Mouse (Mus musculus) thymus, postnatal 4 days (tissue): Measurements from ENCODE around the gene Rab23.

Source experiments
- DNase-seq: peaks from one replicate; pipeline ENCODE4 v3.0.0; 2021

The Rab23 gene

DNA sequence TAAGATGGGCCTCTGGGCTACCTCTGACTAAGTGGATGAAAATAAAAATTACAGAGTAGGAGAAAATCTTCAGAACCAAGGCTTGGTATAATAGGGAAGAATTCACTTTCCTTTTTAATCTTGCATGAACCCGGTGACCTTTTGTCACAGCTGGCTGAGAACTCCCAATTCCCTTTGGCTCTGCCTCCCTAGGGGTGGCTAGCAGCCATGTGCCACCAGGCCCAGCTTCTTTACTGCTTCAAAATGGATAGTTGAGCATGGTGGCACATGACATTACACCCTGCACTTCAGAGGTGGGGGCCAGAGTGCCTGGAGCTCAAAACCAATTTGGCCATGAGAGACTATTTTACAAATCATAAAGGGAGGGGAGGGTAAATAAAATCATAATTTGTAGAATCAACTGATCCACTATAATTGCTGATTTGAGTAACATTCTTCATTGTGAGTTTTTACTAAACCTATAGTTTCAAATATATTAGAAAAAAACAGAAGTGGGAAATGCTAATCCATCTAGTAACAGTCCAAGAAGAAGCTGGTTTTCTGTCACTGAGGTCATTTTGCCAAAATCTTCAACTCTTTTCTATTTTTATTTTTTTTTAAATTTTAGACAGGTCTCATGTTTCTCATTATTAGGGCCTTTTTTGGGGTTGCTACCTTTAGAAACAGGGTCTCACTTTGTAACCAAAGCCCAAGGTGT lies 48.6 kb downstream of the Rab23 start:
- no peak for DNase-seq

DNA sequence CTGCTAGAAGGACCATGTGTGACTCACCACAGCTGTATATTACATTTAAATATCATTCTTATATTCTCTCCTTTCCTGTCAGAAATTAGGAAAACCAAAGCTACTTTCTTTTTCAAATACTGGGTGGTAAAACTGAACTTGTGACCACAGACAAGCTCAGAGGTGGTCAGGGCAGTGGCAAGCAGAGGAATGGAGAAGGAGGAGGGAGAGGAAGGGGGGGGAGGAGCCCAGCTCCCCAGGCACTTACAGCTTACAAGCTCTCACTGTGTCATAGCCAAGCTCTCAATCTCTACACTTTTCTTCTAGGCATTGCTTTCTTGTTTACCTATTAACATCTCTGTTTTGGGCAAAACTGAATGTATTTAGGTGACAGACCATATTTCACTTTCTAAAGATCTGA lies 49.1 kb downstream of the Rab23 start:
- DNase-seq = no peak

GRCm38 (mm10) chr1:33771621-33772020 lies 51.9 kb downstream of the Rab23 start:
- DNase-seq = no peak

- DNase-seq = no peak
Measured at GRCm38 (mm10) chr1:33772106-33772505, 52.4 kb downstream of the Rab23 start.

DNA sequence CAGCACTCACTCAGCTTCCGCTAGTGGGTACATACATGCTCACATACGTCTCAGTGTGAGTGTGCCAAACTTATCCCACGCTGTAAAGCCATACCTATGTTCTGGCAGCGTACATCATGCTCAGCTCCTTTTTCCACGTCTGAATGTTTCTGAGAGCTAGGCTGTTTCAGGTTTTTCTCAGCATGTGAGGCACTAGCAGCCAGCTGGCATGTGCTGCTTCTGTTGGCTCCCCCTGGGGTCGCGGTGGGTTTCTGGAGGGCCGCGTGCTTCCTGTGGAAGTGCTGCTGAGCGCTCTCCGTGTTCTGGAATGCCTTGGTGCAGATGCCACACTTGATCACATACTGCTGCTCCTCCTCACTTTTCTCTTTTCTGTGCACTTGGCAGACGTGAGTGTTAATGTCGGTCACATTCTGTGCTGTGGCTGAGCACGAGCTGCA lies 56.5 kb downstream of the Rab23 start:
- no peak for DNase-seq

- DNase-seq = no peak
Measured at GRCm38 (mm10) chr1:33784561-33784960, 64.9 kb downstream of the Rab23 start.

- no peak for DNase-seq
Measured at GRCm38 (mm10) chr1:33788072-33788471, 68.4 kb downstream of the Rab23 start.

- DNase-seq = no peak
Measured at GRCm38 (mm10) chr1:33788493-33788892, 68.8 kb downstream of the Rab23 start.
